Mouse (Mus musculus) liver, embryonic 11.5 days (tissue): Measurements from ENCODE around the gene Dffa. TPM values are rescaled to one million over a fixed set of nuclear protein-coding genes. Genes with fewer than 3 reads are reported as not detected.

Experiments used
- ATAC-seq: fragments of 200-750 bp; cut with Nextera tagmentation; replicated peaks from 2 replicates; pipeline ENCODE4 v1.8.0; 2017; ENCODE audit warnings: moderate number of reproducible peaks, mild to moderate bottlenecking, moderate TSS enrichment, moderate library complexity; ENCODE audit not compliant: low FRiP score
- DNase-seq: peaks from one replicate; pipeline ENCODE4 v3.0.0-alpha.2; 2017; ENCODE audit warnings: low spot score
- H3K27ac ChIP-seq: fragments of 300-500 bp; sonication (generic); 2 replicates; pipeline ENCODE4 v1.5.1; 2014; ENCODE audit warnings: mild to moderate bottlenecking, low read depth, low read length, control low read depth
- H3K27me3 ChIP-seq: fragments of 300-500 bp; sonication (generic); replicated peaks from 2 replicates; pipeline ENCODE4 v1.6.1; 2014; ENCODE audit warnings: low read length, mixed read lengths; ENCODE audit not compliant: control insufficient read depth, insufficient read depth
- H3K36me3 ChIP-seq: fragments of 300-500 bp; sonication (generic); 2 replicates; pipeline ENCODE4 v1.6.1; 2014; ENCODE audit warnings: mild to moderate bottlenecking, low read length, moderate library complexity, mixed read lengths; ENCODE audit not compliant: control insufficient read depth, insufficient read depth
- H3K4me1 ChIP-seq: fragments of 300-500 bp; sonication (generic); replicated peaks from 2 replicates; pipeline ENCODE4 v1.6.1; 2014; ENCODE audit warnings: low read length, mixed read lengths; ENCODE audit not compliant: control insufficient read depth, insufficient read depth
- H3K4me2 ChIP-seq: fragments of 300-500 bp; sonication (generic); 2 replicates; pipeline ENCODE4 v1.6.1; 2014; ENCODE audit warnings: mild to moderate bottlenecking, control low read depth, moderate library complexity
- H3K4me3 ChIP-seq: fragments of 300-500 bp; sonication (generic); 2 replicates; pipeline ENCODE4 v1.5.1; 2014; ENCODE audit warnings: low read depth, low read length, control low read depth
- H3K9ac ChIP-seq: fragments of 300-500 bp; sonication (generic); 2 replicates; pipeline ENCODE4 v1.6.1; 2014; ENCODE audit warnings: low read depth, low read length, control low read depth
- H3K9me3 ChIP-seq: fragments of 300-500 bp; sonication (generic); 2 replicates; pipeline ENCODE4 v1.6.1; 2016; ENCODE audit warnings: low read length, inconsistent platforms, mixed read lengths; ENCODE audit not compliant: control insufficient read depth
- WGBS: fragments of 180-500 bp; shearing (Covaris S2); extraction: QIAGEN DNeasy Blood & Tissue Kit; methylation state at CpG from one replicate; pipeline ENCODE4 v1.1.7; 2014; 5-methylcytosine and 5-hydroxymethylcytosine counted together
- polyA plus RNA-seq: library from polyadenylated mRNA; unstranded; fragments of >200 nt; fragmentation: Nextera tagmentation; extraction: Ambion mirVana; gene quantifications from 2 replicates; pipeline ENCODE4 v1.2.1, GENCODE M21; 2014

Dffa gene
- polyA plus RNA-seq, 1 experiment from 2014 or later: 37.4 TPM

- no peak for ATAC-seq
- H3K9me3 ChIP-seq: no peaks in the 10 kb centered on the region
- H3K9ac ChIP-seq: peak overlapping the region; percentile 75
- no peaks in the 10 kb centered on the region; the same call in 1 of the 2 replicates for H3K36me3 ChIP-seq
- WGBS: 69% methylated on average over 18 of the region's 18 CpGs
- no peak for DNase-seq
- no peaks in the 10 kb centered on the region for H3K27me3 ChIP-seq
- no peak overlapping the region for H3K27ac ChIP-seq
- peak overlapping the region; percentile 73 for H3K4me2 ChIP-seq
- peak overlapping the region; percentile 55 for H3K4me3 ChIP-seq
- H3K4me1 ChIP-seq: peaks cover 11% of the 10 kb centered on the region
Measured at GRCm38 (mm10) chr4:149136116-149136850, 32.3 kb downstream of the Dffa start.

DNA sequence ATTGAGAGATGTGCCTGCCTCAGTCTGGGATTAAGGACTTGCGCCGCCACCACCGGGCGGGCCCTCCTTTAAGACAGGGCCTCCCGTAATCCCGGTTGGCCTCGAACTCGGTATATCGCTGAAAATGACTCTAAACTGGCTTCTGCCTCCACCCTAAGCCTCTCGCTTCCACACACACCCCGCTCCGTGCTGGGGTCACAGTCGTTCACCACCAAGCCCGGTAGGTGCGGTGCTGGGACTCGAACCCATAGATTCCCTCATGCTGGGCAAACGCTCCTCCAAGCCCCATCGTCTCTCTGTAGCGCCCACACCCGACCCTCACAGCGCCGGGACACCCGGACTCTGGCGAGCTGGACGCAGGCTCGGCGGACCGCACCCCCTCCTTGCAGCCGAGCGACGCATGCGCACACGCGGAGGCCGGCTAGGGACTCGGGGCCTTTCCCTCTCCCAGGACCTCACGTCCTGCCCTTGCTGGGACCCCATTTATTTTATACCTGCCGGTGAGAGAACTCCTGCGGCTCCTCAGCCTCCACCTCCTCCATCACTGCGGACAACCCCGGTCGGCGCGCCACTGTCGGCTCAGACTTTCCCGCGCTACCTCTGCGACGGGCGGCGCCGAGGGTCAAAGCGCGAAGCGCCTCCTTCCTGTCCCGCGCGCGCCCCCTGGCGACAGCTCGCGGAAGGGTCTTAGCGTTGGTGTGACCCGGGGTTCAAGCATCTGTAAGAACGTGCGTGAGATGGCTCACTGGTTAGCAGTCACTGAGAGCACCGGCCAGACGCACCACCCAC is 33.2 kb downstream of the Dffa start, which contains the start of gene Cenps:
Gene Cenps, minus strand, starts transcription at position 648 of the 789 bp plus-strand sequence.
- Histone ChIP-seq H3K4me3 (peak within 1 kb of the TSS; percentile 55), H3K4me2 (peak within 1 kb of the TSS; percentile 73), H3K27me3 (no peaks in the 10 kb centered on the region), H3K27ac (peak within 1 kb of the TSS; percentile 81), H3K9ac (peak within 1 kb of the TSS; percentile 75), H3K9me3 (no peaks in the 10 kb centered on the region), H3K36me3 (no peaks in the 10 kb centered on the region), H3K4me1 (peaks cover 11% of the 10 kb centered on the region)
- under 1% methylated on average over 68 of the region's 68 CpGs for WGBS
- peak; percentile 97 for DNase-seq
- peak; percentile 87 for ATAC-seq

DNA sequence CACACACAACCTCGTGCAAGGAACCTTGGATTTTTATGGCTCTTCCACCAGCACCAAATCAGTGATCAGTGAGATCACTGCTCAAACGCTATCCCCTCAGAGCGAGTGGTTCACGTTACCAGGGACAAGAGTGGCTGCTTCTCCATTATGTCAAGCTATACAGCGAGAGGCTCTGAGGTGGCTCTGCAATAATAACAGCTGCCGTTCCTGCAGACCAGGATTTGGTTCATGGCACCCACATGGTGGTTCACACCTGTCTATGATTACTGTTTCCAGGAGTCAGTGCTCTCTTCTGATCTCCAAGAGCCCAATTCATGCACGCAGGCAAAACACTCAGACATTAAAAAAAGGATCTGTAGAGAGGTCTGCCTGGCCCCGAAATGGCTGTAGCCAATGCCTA is 34.6 kb downstream of the Dffa start:
- no peaks in the 10 kb centered on the region for H3K36me3 ChIP-seq
- H3K9me3 ChIP-seq: no peaks in the 10 kb centered on the region
- DNase-seq (no peak), ATAC-seq (no peak)
- H3K4me1 ChIP-seq: peaks cover 6% of the 10 kb centered on the region; the same call in 1 of the 2 replicates
- no peak overlapping the region for H3K4me3 ChIP-seq
- no peak overlapping the region for H3K4me2 ChIP-seq
- no peaks in the 10 kb centered on the region for H3K27me3 ChIP-seq
- WGBS: 78% methylated on average over 8 of the region's 8 CpGs
- no peak overlapping the region for H3K9ac ChIP-seq
- no peak overlapping the region for H3K27ac ChIP-seq

DNA sequence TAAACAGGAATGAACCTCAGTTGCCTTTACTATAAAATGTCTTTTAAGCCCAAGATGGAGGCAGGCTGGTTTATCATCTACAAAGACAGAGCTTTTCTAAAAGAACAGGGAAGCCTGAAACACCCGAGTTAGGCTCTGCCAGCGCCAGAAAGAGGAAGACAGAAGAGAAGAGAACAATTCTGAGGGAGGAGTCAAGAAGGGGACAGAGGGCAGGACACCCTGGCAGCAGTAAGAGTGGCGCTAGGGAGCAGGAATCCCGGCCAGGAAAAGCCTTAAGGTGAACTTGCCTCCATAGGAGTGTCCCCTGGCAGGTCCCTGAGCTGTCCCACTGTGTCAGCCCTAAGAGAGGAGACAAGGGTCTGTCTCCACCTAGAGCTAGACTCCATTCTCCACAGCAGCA is 39.6 kb downstream of the Dffa start:
- no peak overlapping the region for H3K4me3 ChIP-seq
- no peaks in the 10 kb centered on the region for H3K9me3 ChIP-seq
- no peak overlapping the region for H3K9ac ChIP-seq
- peaks cover 6% of the 10 kb centered on the region for H3K4me1 ChIP-seq
- no peaks in the 10 kb centered on the region; the same call in 1 of the 2 replicates for H3K27me3 ChIP-seq
- 25% methylated on average over 4 of the region's 4 CpGs for WGBS
- no peaks in the 10 kb centered on the region for H3K36me3 ChIP-seq
- no peak for DNase-seq
- H3K4me2 ChIP-seq: no peak overlapping the region
- no peak overlapping the region for H3K27ac ChIP-seq
- ATAC-seq: no peak

- DNase-seq (peak; percentile 71), ATAC-seq (peak; percentile 61)
- H3K36me3 ChIP-seq: no peaks in the 10 kb centered on the region
- no peaks in the 10 kb centered on the region for H3K9me3 ChIP-seq
- no peak overlapping the region for H3K27ac ChIP-seq
- WGBS: 6% methylated on average over 3 of the region's 3 CpGs
- no peaks in the 10 kb centered on the region; the same call in 1 of the 2 replicates for H3K27me3 ChIP-seq
- peaks cover 9% of the 10 kb centered on the region for H3K4me1 ChIP-seq
- no peak overlapping the region for H3K4me2 ChIP-seq
- no peak overlapping the region for H3K9ac ChIP-seq
- H3K4me3 ChIP-seq: no peak overlapping the region
Measured at GRCm38 (mm10) chr4:149144459-149144858, 40.5 kb downstream of the Dffa start.

DNA sequence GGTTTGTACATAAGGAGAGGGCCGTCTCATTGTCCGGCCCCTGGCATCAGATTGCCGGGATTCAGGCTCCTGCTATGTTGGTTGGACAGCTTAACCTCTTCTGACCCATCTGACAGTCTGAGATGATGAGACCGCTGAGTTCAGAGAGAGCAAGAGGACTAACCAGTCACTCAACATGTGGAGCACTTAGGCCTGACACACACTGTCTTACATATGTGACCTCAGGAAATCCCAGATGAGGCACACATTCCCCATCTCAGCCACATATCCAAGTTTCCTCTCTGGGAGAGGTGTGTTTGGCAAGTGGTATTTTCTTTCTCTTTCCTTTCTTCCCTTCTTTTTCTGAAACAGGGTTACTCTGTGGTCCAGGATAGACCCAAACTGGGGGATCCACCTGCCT is 41.2 kb downstream of the Dffa start:
- Histone ChIP-seq H3K9ac (no peak overlapping the region), H3K4me1 (peaks cover 9% of the 10 kb centered on the region), H3K4me3 (no peak overlapping the region), H3K4me2 (no peak overlapping the region), H3K27me3 (no peaks in the 10 kb centered on the region; the same call in 1 of the 2 replicates), H3K9me3 (no peaks in the 10 kb centered on the region), H3K36me3 (peaks cover 3% of the 10 kb centered on the region; the same call in 1 of the 2 replicates), H3K27ac (no peak overlapping the region)
- ATAC-seq (no peak), DNase-seq (no peak)
- 85% methylated on average over 4 of the region's 4 CpGs for WGBS

- ATAC-seq (no peak), DNase-seq (no peak)
- Histone ChIP-seq H3K4me3 (no peak overlapping the region), H3K27me3 (no peaks in the 10 kb centered on the region; the same call in 1 of the 2 replicates), H3K27ac (no peak overlapping the region), H3K9ac (no peak overlapping the region), H3K36me3 (peaks cover 21% of the 10 kb centered on the region), H3K4me2 (no peak overlapping the region), H3K4me1 (peaks cover 9% of the 10 kb centered on the region), H3K9me3 (no peaks in the 10 kb centered on the region)
- WGBS: 67% methylated on average over 7 of the region's 7 CpGs
Measured at GRCm38 (mm10) chr4:149147528-149147927, 43.6 kb downstream of the Dffa start.

DNA sequence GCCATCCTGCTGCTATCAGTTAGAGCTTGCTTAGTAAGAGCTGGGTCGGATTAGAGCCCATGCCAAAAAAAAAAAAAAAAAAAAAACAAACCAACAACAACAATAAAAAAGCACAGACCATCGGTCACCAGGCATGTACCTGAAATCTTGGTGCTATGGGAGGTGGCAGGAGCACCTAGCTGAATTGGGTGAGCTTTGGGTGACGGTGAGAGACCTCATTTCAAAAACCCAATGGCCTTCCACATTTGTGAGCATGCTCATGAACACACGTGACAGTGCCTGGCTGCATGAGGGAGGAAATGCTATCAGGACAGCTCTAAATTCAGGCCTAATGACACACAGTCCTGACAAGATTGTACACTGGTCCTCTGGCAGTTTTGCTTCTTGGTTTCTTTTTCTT is 44.1 kb downstream of the Dffa start:
- no peak for ATAC-seq
- Histone ChIP-seq H3K9ac (no peak overlapping the region), H3K4me1 (peaks cover 9% of the 10 kb centered on the region), H3K27me3 (no peaks in the 10 kb centered on the region; the same call in 1 of the 2 replicates), H3K27ac (no peak overlapping the region), H3K36me3 (peaks cover 27% of the 10 kb centered on the region), H3K4me2 (no peak overlapping the region), H3K9me3 (no peaks in the 10 kb centered on the region), H3K4me3 (no peak overlapping the region)
- no peak for DNase-seq
- 63% methylated on average over 4 of the region's 4 CpGs for WGBS
